In the genomic region with DNA sequence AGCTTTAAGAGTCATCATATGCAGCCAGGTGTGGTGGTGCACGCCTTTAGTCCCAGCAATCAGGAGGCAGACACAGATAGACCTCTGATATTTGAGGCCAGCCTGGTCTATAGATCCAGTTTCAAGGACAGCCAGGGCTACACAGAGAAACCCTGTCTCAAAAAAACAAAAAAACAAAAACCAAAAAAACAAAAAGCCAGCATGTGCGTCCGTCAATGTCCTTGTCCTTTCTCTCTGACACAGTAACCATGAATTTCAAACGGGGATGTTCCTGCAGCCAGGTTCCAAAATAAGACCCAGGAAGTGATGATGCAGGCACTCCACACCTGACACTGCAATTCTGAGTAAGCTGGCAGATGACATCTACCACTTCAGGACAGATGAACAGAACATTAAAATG, we compare ENCODE assay signal across 20 mouse cellular contexts. TPM values are rescaled to one million over a fixed set of nuclear protein-coding genes. Genes with fewer than 3 reads are reported as not detected.
DNase-seq lines count a peak whose midpoint lies in the region; TF ChIP-seq lines count a peak whose summit lies in the region.
"Had no signal": no experiment of that assay in that cellular context is flagged by ENCODE, and none has a peak within 500 bp of the region (broad histone marks: within the 10 kb centered on the region; RNA-seq: fewer than 3 reads in every experiment).

No protein-coding gene starts in this region.

- intact Hi-C loops in gastrocnemius, adult 2 months (cut with DNase I) = loop anchor here (10.0 kb wide), 1 partner anchor 50 kb away; no protein-coding TSS in a partner anchor
- intact Hi-C loops in gastrocnemius, postnatal 36 days (cut with DNase I) = no loop called here

- no peak for TF ChIP-seq CTCF in gastrocnemius, adult 2 months (IDR thresholded peaks at IDR 0.05)
- TF ChIP-seq CTCF in layer of hippocampus, adult 2 months (conservative IDR thresholded peaks at IDR 0.05) = no peak

- peak overlapping the region; percentile 77 for H3K27ac ChIP-seq in gastrocnemius, adult 2 months
- peak overlapping the region; percentile 55; the same call in 1 of the 2 replicates for H3K27ac ChIP-seq in layer of hippocampus, adult 2 months
- H3K27ac ChIP-seq: embryonic facial prominence, embryonic 13.5 days; embryonic facial prominence, embryonic 15.5 days; forebrain, embryonic 10.5 days; forebrain, embryonic 12.5 days had no signal

- DNase-seq in gastrocnemius, adult 2 months = peak; percentile 32
- DNase-seq in gastrocnemius, postnatal 36 days = no peak
- DNase-seq in layer of hippocampus, adult 2 months (ENCODE audit: low spot score in 2 of 2) = no peak
- no peak for DNase-seq in layer of hippocampus, adult 9-10 months (ENCODE audit: low spot score)
- no peak for DNase-seq in thymus, postnatal 4 days
- DNase-seq: adrenal gland, adult 2 months; adrenal gland, postnatal 10 days; adrenal gland, postnatal 25 days; cerebellum, adult 11 months; cerebellum, adult 18-20 months; cerebellum, adult 8-10 months; cerebellum, adult 9-11 months; cerebellum, postnatal 14 days; cerebellum, postnatal 36 days; embryo, embryonic 11 days had no signal

- peak overlapping the region; percentile 11; the same call in 1 of the 2 replicates for H3K4me3 ChIP-seq in gastrocnemius, adult 2 months
- H3K4me3 ChIP-seq in layer of hippocampus, adult 2 months = no peak overlapping the region
- H3K4me3 ChIP-seq: embryonic facial prominence, embryonic 13.5 days; embryonic facial prominence, embryonic 15.5 days; erythroblast, embryonic 14.5 days; forebrain, embryonic 10.5 days; forebrain, embryonic 12.5 days had no signal

RNA-seq across cellular contexts. Expression of a gene that starts 12.2 kb away (rescaled TPM):
- total RNA-seq in gastrocnemius, adult 2 months (2021) = 10 to 100 TPM; 41.9 to 61.9 TPM
- 10 to 100 TPM; 44.9 to 45.2 TPM for total RNA-seq in gastrocnemius, postnatal 36 days (2021)
- 100 to 1,000 TPM; 146 to 162 TPM for total RNA-seq in layer of hippocampus, adult 2 months (2021)

RNA-seq across cellular contexts. Expression of a gene that starts 21.5 kb away (rescaled TPM):
- 1 to 10 TPM; 2.3 to 3.0 TPM for total RNA-seq in gastrocnemius, adult 2 months (2021)
- total RNA-seq in gastrocnemius, postnatal 36 days (2021) = 1 to 10 TPM; 1.1 to 3.2 TPM
- 10 to 100 TPM; 23.5 to 25.5 TPM for total RNA-seq in layer of hippocampus, adult 2 months (2021)

Comparison
In these comparisons a context has a peak if more than half of its experiments do, and no peak if none do; other contexts are left out.
1. RNA of a gene that starts 21.5 kb away (total RNA-seq): 23.5 to 25.5 TPM in layer of hippocampus, adult 2 months; 1.1 to 3.2 TPM in gastrocnemius, postnatal 36 days and 2.3 to 3.0 TPM in gastrocnemius, adult 2 months; every median in the first group is over 4 times any median in the second.